Comparison of ENCODE assay signal across 17 mouse cellular contexts in the genomic region with DNA sequence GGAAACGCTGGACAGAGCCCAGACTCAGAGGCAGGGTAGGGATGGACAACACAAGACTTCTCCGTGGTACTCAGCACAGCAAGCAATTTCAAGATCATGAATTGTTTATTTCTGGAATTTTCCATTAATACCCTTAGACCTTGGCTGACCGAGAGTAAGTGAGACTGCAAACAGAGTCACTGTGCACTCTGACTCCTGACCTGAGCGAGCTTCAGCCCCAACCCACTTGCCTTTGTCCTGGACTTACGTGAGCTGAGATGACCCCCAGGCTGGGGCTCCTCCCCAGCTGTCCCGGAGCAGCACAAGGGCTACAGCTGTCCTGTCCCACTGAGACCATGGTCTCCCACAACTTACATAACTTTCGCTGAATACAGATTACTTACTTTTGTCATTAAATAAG. TPM values are rescaled to one million over a fixed set of nuclear protein-coding genes. Genes with fewer than 3 reads are reported as not detected.
A peak's percentile ranks its signal among the peaks of the same experiment; 100 is the strongest.
DNase-seq lines count a peak whose midpoint lies in the region; ATAC-seq and TF ChIP-seq lines count a peak whose summit lies in the region.
"Had no signal": no experiment of that assay in that cellular context is flagged by ENCODE, and none has a peak within 500 bp of the region (broad histone marks: within the 10 kb centered on the region; RNA-seq: fewer than 3 reads in every experiment).

No protein-coding gene starts in this region.

- H3K9ac ChIP-seq in heart, embryonic 12.5 days = no peak overlapping the region
- H3K9ac ChIP-seq in neural tube, embryonic 15.5 days (replicated peaks) = no peak overlapping the region
- H3K9ac ChIP-seq in kidney, embryonic 16.5 days (replicated peaks; ENCODE audit: low read length) = peak overlapping the region; percentile 37
- H3K9ac ChIP-seq in stomach, postnatal 0 days (ENCODE audit: low read length) = no peak overlapping the region
- H3K9ac ChIP-seq in forebrain, postnatal 0 days = no peak overlapping the region
- H3K9ac ChIP-seq: hindbrain, embryonic 14.5 days had no signal

- DNase-seq in heart, adult 8-10 months (ENCODE audit: low spot score) = no peak
- no peak for DNase-seq in neural tube, embryonic 10.5 days (ENCODE audit: extremely low spot score, low spot score)
- no peak for DNase-seq in stomach, postnatal 0 days (ENCODE audit: low spot score)
- DNase-seq in urinary bladder, adult 18-20 months (ENCODE audit: low spot score in 2 of 2) = no peak
- no peak for DNase-seq in forebrain, postnatal 0 days
- DNase-seq: adrenal gland, adult 8-10 months; right cerebral cortex, postnatal 14 days had no signal

- H3K4me3 ChIP-seq in heart, embryonic 12.5 days = no peak overlapping the region
- no peak overlapping the region for H3K4me3 ChIP-seq in neural tube, embryonic 15.5 days (replicated peaks)
- H3K4me3 ChIP-seq in kidney, embryonic 16.5 days (ENCODE audit: low read length) = 0 out of 2 replicates have a peak overlapping the region, but pooled peaks have one; percentile 8
- H3K4me3 ChIP-seq in stomach, postnatal 0 days (ENCODE audit: low read depth, low read length) = no peak overlapping the region
- no peak overlapping the region for H3K4me3 ChIP-seq in forebrain, postnatal 0 days (ENCODE audit: low read depth, low read length)
- H3K4me3 ChIP-seq: limb, embryonic 13.5 days had no signal

- ATAC-seq in heart, embryonic 12.5 days (ENCODE audit: insufficient number of reproducible peaks, low FRiP score) = no peak
- no peak for ATAC-seq in neural tube, embryonic 15.5 days (ENCODE audit: low FRiP score)
- peak; percentile 24; the same call in 1 of the 2 replicates for ATAC-seq in kidney, embryonic 16.5 days (ENCODE audit: low FRiP score, low TSS enrichment)
- ATAC-seq in stomach, postnatal 0 days (ENCODE audit: low FRiP score, low TSS enrichment) = no peak
- ATAC-seq in forebrain, postnatal 0 days = no peak
- ATAC-seq: midbrain, embryonic 16.5 days; Patski had no signal

- no peak overlapping the region for H3K4me2 ChIP-seq in heart, embryonic 12.5 days
- no peak overlapping the region for H3K4me2 ChIP-seq in neural tube, embryonic 15.5 days
- H3K4me2 ChIP-seq in kidney, embryonic 16.5 days (replicated peaks; ENCODE audit: low read depth, low read length) = peak overlapping the region; percentile 40
- H3K4me2 ChIP-seq in stomach, postnatal 0 days (replicated peaks; ENCODE audit: low read depth) = no peak overlapping the region
- H3K4me2 ChIP-seq in forebrain, postnatal 0 days (ENCODE audit: low read depth) = no peak overlapping the region; the same call in 1 of the 2 replicates
- H3K4me2 ChIP-seq: hindbrain, embryonic 14.5 days; limb, embryonic 13.5 days had no signal

- 0 out of 2 replicates have a peak overlapping the region, but pooled peaks have one; percentile 15 for H3K27ac ChIP-seq in heart, embryonic 12.5 days (ENCODE audit: poor library complexity, severe bottlenecking)
- H3K27ac ChIP-seq in neural tube, embryonic 15.5 days (replicated peaks) = 0 out of 2 replicates have a peak overlapping the region, but pooled peaks have one; percentile 15
- peak overlapping the region; percentile 93 for H3K27ac ChIP-seq in kidney, embryonic 16.5 days (ENCODE audit: low read length)
- H3K27ac ChIP-seq in stomach, postnatal 0 days (replicated peaks) = peak overlapping the region; percentile 79
- H3K27ac ChIP-seq in forebrain, postnatal 0 days (ENCODE audit: low read depth, low read length) = no peak overlapping the region
- H3K27ac ChIP-seq: hindbrain, embryonic 14.5 days; limb, embryonic 13.5 days had no signal

- H3K36me3 ChIP-seq in heart, embryonic 12.5 days = peaks cover 11% of the 10 kb centered on the region
- no peaks in the 10 kb centered on the region for H3K36me3 ChIP-seq in neural tube, embryonic 15.5 days
- H3K36me3 ChIP-seq in kidney, embryonic 16.5 days (ENCODE audit: insufficient read depth, low read length) = peaks cover 13% of the 10 kb centered on the region
- 0 out of 2 replicates have a peak, but pooled peaks cover 4% of the 10 kb centered on the region for H3K36me3 ChIP-seq in stomach, postnatal 0 days (ENCODE audit: control insufficient read depth, insufficient read depth, low read length)
- H3K36me3 ChIP-seq in forebrain, postnatal 0 days (ENCODE audit: insufficient read depth) = no peaks in the 10 kb centered on the region
- H3K36me3 ChIP-seq: limb, embryonic 13.5 days had no signal

- TF ChIP-seq CTCF in stomach, postnatal 0 days (IDR thresholded peaks at IDR 0.05; ENCODE audit: low read depth) = no peak
- no peak for TF ChIP-seq CTCF in forebrain, postnatal 0 days (IDR thresholded peaks at IDR 0.05; ENCODE audit: low read depth)

- no peaks in the 10 kb centered on the region for H3K27me3 ChIP-seq in heart, embryonic 12.5 days (replicated peaks)
- H3K27me3 ChIP-seq in neural tube, embryonic 15.5 days (replicated peaks) = no peaks in the 10 kb centered on the region; the same call in 1 of the 2 replicates
- no peaks in the 10 kb centered on the region for H3K27me3 ChIP-seq in kidney, embryonic 16.5 days (ENCODE audit: insufficient read depth, low read length)
- no peaks in the 10 kb centered on the region for H3K27me3 ChIP-seq in stomach, postnatal 0 days (ENCODE audit: control insufficient read depth, insufficient read depth, low read length)
- no peaks in the 10 kb centered on the region for H3K27me3 ChIP-seq in forebrain, postnatal 0 days (ENCODE audit: insufficient read depth, low read length)
- H3K27me3 ChIP-seq: Patski had no signal

- H3K4me1 ChIP-seq in heart, embryonic 12.5 days (replicated peaks) = peaks cover 85% of the 10 kb centered on the region
- H3K4me1 ChIP-seq in neural tube, embryonic 15.5 days = peaks cover 36% of the 10 kb centered on the region
- peaks cover 69% of the 10 kb centered on the region for H3K4me1 ChIP-seq in kidney, embryonic 16.5 days (ENCODE audit: insufficient read depth, low read length)
- H3K4me1 ChIP-seq in stomach, postnatal 0 days (replicated peaks; ENCODE audit: control insufficient read depth, insufficient read depth) = peaks cover 3% of the 10 kb centered on the region; the same call in 1 of the 2 replicates
- H3K4me1 ChIP-seq in forebrain, postnatal 0 days (ENCODE audit: insufficient read depth) = peaks cover 3% of the 10 kb centered on the region; the same call in 1 of the 2 replicates

- WGBS in heart, embryonic 12.5 days = 72% methylated on average over 7 of the region's 7 CpGs
- 52% methylated on average over 7 of the region's 7 CpGs for WGBS in neural tube, embryonic 15.5 days
- WGBS in kidney, embryonic 16.5 days = 26% methylated on average over 7 of the region's 7 CpGs
- 48% methylated on average over 7 of the region's 7 CpGs for WGBS in stomach, postnatal 0 days
- 60% methylated on average over 7 of the region's 7 CpGs for WGBS in forebrain, postnatal 0 days

- no peak for TF ChIP-seq EP300 in stomach, postnatal 0 days (optimal IDR thresholded peaks at IDR 0.05)

- H3K9me3 ChIP-seq in heart, embryonic 12.5 days (replicated peaks) = no peaks in the 10 kb centered on the region
- no peaks in the 10 kb centered on the region for H3K9me3 ChIP-seq in neural tube, embryonic 15.5 days (replicated peaks)
- no peaks in the 10 kb centered on the region for H3K9me3 ChIP-seq in kidney, embryonic 16.5 days (ENCODE audit: low read length)
- H3K9me3 ChIP-seq in stomach, postnatal 0 days (ENCODE audit: control insufficient read depth, low read length) = no peaks in the 10 kb centered on the region
- H3K9me3 ChIP-seq in forebrain, postnatal 0 days (ENCODE audit: low read length) = no peaks in the 10 kb centered on the region
- H3K9me3 ChIP-seq: limb, embryonic 13.5 days had no signal

RNA-seq across cellular contexts. Expression of gene Plxnd1, which starts 11.9 kb away (rescaled TPM):
- polyA plus RNA-seq in heart, embryonic 12.5 days (2016; fragmentation: Nextera tagmentation; extraction: Ambion mirVana) = 60.8 and 80.5 TPM in 2 replicates
- 10 to 100 TPM; 43.8 to 75.7 (median 63.5) TPM for total RNA-seq in heart, adult 8-10 months (2022)
- 8.8 and 9.8 TPM in 2 replicates for polyA plus RNA-seq in neural tube, embryonic 15.5 days (2015; fragmentation: Nextera tagmentation; extraction: Ambion mirVana)
- polyA plus RNA-seq in kidney, embryonic 16.5 days (2015; fragmentation: Nextera tagmentation; extraction: Ambion mirVana) = 55.5 and 62.4 TPM in 2 replicates
- 9.7 and 10.4 TPM in 2 replicates for polyA plus RNA-seq in stomach, postnatal 0 days (2015; fragmentation: Nextera tagmentation; extraction: Ambion mirVana)
- 44.1 and 63.3 TPM in 2 replicates for total RNA-seq in forebrain, postnatal 0 days (2014; rRNA removed)
- polyA plus RNA-seq in forebrain, postnatal 0 days (2015; fragmentation: Nextera tagmentation; extraction: Ambion mirVana) = 16.9 and 17.6 TPM in 2 replicates

RNA-seq across cellular contexts. Expression of gene H1foo, which starts 38.2 kb away (rescaled TPM):
- polyA plus RNA-seq in heart, embryonic 12.5 days (2016; fragmentation: Nextera tagmentation; extraction: Ambion mirVana) = not detected in 2 replicates
- total RNA-seq in heart, adult 8-10 months (2022) = not detected
- polyA plus RNA-seq in neural tube, embryonic 15.5 days (2015; fragmentation: Nextera tagmentation; extraction: Ambion mirVana) = not detected in 2 replicates
- not detected in 2 replicates for polyA plus RNA-seq in kidney, embryonic 16.5 days (2015; fragmentation: Nextera tagmentation; extraction: Ambion mirVana)
- not detected in 2 replicates for polyA plus RNA-seq in stomach, postnatal 0 days (2015; fragmentation: Nextera tagmentation; extraction: Ambion mirVana)
- not detected in 2 replicates for total RNA-seq in forebrain, postnatal 0 days (2014; rRNA removed)
- polyA plus RNA-seq in forebrain, postnatal 0 days (2015; fragmentation: Nextera tagmentation; extraction: Ambion mirVana) = not detected in 2 replicates
- total RNA-seq: gastrocnemius, adult 18-20 months; layer of hippocampus, adult 8-10 months; neutrophil, adult 5-6 weeks had no signal
- polyA plus RNA-seq: hindbrain, embryonic 14.5 days; limb, embryonic 13.5 days; midbrain, embryonic 16.5 days; Patski had no signal

RNA-seq across cellular contexts. Expression of gene Rho, which starts 51.3 kb away (rescaled TPM):
- 0.13 TPM in 1 of 2 replicates, not detected in the other for polyA plus RNA-seq in heart, embryonic 12.5 days (2016; fragmentation: Nextera tagmentation; extraction: Ambion mirVana)
- total RNA-seq in heart, adult 8-10 months (2022) = not detected
- polyA plus RNA-seq in neural tube, embryonic 15.5 days (2015; fragmentation: Nextera tagmentation; extraction: Ambion mirVana) = 2.0 and 2.1 TPM in 2 replicates
- 0.16 and 0.37 TPM in 2 replicates for polyA plus RNA-seq in kidney, embryonic 16.5 days (2015; fragmentation: Nextera tagmentation; extraction: Ambion mirVana)
- 0.10 TPM in 2 replicates for polyA plus RNA-seq in stomach, postnatal 0 days (2015; fragmentation: Nextera tagmentation; extraction: Ambion mirVana)
- total RNA-seq in forebrain, postnatal 0 days (2014; rRNA removed) = 0.23 and 0.57 TPM in 2 replicates
- 0.08 TPM in 1 of 2 replicates, not detected in the other for polyA plus RNA-seq in forebrain, postnatal 0 days (2015; fragmentation: Nextera tagmentation; extraction: Ambion mirVana)
